Mouse (Mus musculus): ENCODE data around the gene Hip1.
"Not testable (repeated sequence)": the region's sequence is repeated elsewhere in the genome, so short reads cannot be mapped to it uniquely, and the experiment has no call there.

Hip1 gene

GRCm38 (mm10) chr5:135435039-135435438 lies 109.9 kb downstream of the Hip1 start:
- no peak for DNase-seq (ENCODE audit: low spot score)

DNA sequence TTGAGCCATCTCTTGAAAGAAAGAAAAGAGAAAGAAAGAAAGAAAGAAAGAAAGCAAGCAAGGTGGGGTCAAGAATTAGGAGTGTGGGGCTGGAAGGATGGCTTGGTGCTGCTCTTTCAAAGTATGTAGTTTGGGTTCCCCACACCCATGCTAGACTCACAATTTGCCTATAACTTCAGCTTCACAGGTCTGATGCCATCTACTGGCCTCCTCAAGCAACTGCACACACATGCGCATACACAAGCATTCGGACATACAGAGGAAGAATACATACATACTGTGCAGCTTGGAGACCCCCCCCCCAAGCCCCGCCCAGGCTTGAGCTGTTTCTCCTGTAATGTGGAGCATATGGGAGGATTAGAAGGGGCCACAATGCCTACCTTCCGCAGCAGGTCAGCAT lies 111.1 kb downstream of the Hip1 start:
- DNase-seq (ENCODE audit: low spot score), result no peak

DNA sequence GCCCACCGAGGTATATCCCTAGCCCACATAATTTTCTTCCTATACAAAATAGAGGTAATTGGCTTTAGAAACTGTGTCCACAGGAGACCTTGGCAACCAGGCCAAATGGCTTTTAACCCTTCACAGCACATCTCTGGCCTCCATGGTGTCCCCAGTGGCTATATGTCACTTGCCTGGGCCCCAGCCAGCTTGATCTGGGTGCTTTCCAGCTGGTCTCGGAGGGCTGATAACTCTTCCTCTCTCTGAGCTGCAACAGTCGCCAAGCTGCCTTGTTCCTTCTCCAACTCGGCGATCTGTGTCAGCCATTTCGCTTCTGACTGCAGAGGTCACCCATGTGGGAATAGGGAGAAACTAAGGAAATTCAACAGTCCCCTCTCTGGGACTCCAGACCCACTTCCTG lies 113.8 kb downstream of the Hip1 start:
- no peak for DNase-seq (ENCODE audit: low spot score)

DNA sequence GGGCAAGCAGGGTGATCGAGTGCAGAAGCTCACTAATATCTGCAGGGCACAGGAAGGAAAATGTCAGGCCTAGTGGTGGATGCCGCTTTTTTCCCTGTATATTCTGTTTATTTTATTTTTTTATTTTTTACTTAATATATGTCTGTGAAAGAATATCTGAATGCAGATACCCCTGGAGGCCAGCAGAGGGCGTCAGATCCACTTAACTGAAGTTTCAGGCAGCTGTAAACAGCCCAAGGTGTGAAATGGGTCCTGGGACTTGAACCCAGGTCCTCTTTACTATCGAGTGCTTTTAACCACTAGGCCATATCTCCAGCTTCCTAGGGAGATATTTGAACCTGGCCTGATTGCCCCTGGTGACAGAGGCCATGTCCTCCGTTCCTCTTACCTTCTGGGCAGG lies 116.1 kb downstream of the Hip1 start:
- DNase-seq (ENCODE audit: low spot score), result no peak

GRCm38 (mm10) chr5:135410266-135410665 lies 134.7 kb downstream of the Hip1 start:
- no peak for DNase-seq (ENCODE audit: low spot score)

- DNase-seq (ENCODE audit: low spot score), result no peak
These were observed 136.8 kb downstream of the Hip1 start for GRCm38 (mm10) chr5:135408114-135408513.

DNA sequence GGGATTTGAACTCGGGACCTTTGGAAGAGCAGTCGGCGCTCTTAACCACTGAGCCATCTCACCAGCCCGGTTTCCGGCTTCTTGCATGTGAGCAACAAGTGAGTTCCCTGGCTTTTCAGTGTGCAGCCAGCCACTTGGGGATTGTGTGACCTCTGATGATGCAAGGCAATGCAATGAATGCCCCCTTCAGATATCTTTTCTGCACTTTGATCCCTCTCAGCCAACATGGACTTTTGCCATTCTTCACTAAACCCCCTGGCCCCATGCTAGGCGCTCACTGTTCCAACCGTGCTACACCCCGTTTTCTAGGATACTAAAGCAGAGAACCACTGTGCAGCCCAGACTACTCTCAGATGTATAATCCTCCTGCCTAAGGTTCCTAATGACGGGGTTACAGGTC lies 139.5 kb downstream of the Hip1 start:
- no peak for DNase-seq (ENCODE audit: low spot score)

DNA sequence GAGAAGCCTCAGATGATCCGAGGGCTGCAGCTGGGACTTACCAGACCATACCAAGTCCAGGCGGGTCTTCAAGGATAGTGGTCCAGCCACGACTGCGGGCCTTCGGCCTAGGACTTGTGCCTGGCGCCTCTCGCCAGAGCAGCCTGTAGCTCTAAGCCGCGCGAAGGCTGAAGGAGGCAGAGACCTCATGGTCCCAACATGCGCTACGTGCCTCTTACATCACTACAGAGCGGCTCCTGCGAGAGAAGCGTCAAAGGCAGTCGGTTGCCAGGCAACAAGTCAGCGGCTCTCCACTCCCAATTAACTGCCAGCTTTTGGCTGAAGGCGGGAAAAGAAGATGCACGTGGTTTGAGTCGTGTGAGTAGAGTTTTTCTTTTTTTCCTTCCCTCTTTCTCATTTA lies 140.3 kb downstream of the Hip1 start:
- DNase-seq (ENCODE audit: low spot score), result peak; percentile 79

DNA sequence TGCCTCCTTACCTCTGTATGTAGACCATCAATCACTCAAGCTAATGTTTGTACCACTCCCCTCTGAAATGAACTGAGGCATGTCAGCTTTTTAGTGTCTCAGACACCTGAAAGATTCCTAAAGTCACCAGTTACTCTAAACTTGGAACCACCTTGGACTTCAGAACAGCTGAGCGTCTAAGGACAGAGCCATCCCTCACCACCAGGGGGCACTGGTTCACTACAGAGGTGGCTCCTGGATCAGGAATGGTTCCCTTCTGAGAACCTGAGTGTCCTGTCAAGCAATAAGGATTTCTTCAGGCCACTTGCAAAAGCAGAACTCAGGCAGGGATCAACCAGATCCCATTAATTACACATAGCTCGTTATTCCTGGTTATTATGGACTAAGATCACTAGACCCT lies 144.7 kb downstream of the Hip1 start:
- DNase-seq (ENCODE audit: low spot score), result peak; percentile 68

DNA sequence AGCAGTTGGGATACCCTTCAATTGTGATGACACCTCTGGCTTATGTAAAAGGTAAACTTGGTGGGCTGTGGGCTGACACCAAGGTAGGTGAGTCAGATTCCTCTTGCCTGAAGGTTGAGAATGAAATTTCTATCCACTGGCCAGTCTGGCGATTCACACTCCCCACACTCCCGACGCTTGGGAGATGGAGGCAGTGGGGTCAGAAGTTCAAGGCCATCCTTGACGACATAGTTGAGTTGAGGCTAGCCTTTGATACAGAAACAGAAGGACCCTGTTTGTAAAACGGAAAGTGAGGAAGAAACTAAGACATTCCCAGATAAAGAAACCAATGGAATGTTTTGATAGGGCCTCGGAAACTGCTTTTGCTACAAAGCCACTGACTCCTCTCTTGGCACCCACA lies 145.5 kb downstream of the Hip1 start:
- peak; percentile 55 for DNase-seq (ENCODE audit: low spot score)

DNA sequence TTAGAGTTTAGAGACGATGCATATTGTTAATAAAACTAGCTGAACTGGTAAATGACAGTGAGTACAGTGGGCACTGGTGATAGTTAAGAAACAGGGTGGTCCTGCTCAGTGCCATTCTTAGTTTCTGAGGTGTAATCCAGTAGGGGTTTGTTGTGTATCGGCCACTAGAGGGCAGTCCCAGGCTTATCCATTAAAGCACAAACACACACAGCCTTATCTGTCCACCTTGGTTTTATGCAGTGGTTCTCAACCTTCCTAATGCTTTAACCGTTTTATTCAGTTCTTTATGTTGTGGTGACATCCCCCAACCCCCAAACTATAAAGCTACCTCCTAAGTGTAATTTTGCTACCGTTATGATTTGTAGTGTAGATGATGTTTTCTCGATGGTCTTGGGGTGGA lies 149.1 kb downstream of the Hip1 start:
- DNase-seq (ENCODE audit: low spot score), result no peak

DNA sequence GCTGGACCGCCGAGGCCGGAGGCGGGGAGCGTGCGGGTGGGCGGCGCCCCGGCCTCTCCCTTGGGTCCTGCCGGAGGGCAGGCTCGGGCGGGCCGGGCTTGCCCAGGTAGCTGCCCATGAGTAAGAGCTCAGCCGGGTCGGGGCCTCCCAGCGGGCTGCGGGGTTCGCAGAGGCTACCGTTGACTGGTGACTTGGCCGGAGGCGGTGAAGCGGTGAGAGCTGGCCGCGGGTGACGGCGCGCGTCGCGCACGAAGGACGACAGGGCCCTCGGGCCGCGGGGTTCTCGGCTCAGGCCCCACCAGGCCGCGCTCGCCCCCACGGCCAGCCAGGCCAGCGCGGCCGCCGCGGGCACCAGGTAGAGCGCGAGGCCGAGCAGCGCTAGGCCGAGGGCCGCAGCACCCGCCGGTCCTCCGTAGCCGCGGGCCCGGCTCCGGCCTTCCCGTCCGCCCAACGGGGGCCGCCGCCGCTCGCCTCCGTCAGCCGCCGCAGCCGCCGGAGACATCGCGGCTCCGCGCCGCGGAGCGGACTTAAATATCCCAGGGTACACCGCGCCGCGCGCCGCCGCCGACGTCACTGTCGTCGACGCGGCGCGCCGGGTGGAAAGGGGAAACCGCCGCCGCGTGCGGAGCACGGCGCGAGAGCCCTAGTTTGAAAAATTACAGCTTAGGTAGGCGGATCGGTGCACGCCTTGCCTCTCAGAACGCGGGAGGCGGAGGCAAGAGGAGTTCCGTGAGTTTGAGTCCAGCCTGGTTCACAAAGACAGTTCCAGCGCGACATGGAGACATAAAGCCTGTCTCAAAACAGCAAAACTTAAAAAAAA lies 150.7 kb downstream of the Hip1 start, which contains the start of gene Pom121:
Gene Pom121, minus strand, starts transcription at position 543 of the 820 bp plus-strand sequence.
- peak; percentile 87 for DNase-seq (ENCODE audit: low spot score)

DNA sequence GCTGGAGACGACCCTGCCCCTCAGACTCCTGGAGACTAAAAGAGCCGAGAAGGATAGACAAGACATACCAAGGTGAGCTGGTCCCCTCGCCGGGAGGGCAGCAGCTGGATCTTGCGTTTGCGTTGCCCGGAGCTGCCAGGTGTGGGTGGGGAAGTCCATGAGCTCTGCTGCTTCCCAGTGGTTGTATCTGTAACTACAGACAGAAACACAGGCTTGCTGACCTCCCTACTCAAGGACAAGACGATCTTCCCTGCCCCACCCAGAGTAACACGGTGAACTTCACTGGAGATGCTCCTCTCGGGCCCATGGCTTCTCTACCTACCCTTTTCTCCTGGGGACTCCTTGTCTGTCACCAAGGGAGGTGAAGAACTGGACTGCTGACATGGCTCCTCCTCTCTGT lies 161.1 kb downstream of the Hip1 start:
- no peak for DNase-seq (ENCODE audit: low spot score)

DNA sequence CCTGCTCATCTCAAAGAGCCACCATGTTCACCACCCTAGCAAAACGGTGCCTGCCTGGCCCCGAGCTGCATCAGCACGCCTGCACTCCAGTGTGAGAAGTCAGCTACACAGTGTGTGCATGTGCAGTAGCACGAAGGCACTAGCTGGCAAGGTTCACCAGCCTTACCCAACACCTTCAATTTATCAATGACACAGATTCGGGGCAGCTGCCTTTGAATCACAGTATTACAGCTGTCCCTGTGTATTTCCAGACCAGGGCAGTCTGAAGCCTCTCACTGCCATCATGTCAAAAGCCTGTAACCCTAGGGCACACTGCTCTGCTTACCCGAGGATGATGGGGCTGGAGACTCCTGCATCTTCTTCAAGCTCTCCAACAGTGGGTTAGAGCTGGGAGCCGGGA lies 162.2 kb downstream of the Hip1 start:
- no peak for DNase-seq (ENCODE audit: low spot score)

- DNase-seq (ENCODE audit: low spot score), result no peak
These were observed 163.5 kb downstream of the Hip1 start for GRCm38 (mm10) chr5:135381356-135381925.

GRCm38 (mm10) chr5:135380681-135381080 lies 164.2 kb downstream of the Hip1 start:
- no peak for DNase-seq (ENCODE audit: low spot score)

DNA sequence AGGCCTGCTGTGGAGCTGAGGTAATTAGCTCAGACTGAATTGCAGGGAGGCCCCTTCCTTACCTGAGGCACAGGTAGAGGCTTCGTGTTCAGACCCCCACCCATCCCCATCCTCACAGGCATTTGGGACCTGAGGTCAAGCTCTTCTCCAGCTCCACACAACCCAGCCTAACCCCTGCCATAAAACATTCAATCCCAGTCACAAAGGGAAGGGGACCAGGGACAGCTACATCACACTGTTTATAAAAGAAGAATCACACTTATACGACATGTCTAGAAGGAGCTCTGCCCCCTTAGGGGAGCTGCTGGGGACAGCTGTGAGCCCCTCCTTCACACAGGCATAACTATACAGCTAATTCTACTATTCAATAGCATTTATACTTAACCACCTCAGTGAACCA lies 168.6 kb downstream of the Hip1 start:
- DNase-seq (ENCODE audit: low spot score), result no peak

GRCm38 (mm10) chr5:135375167-135375566 lies 169.8 kb downstream of the Hip1 start:
- no peak for DNase-seq (ENCODE audit: low spot score)

- DNase-seq (ENCODE audit: low spot score), result no peak
These were observed 171.3 kb downstream of the Hip1 start for GRCm38 (mm10) chr5:135373601-135374000.

- no peak for DNase-seq (ENCODE audit: low spot score)
These were observed 173.7 kb downstream of the Hip1 start for GRCm38 (mm10) chr5:135371195-135371594.

- DNase-seq (ENCODE audit: low spot score), result peak; percentile 96
These were observed 174.9 kb downstream of the Hip1 start, which contains the start of gene Nsun5 for GRCm38 (mm10) chr5:135369787-135370654. TSS of gene Nsun5 (plus strand) at chr5:135369953.

DNA sequence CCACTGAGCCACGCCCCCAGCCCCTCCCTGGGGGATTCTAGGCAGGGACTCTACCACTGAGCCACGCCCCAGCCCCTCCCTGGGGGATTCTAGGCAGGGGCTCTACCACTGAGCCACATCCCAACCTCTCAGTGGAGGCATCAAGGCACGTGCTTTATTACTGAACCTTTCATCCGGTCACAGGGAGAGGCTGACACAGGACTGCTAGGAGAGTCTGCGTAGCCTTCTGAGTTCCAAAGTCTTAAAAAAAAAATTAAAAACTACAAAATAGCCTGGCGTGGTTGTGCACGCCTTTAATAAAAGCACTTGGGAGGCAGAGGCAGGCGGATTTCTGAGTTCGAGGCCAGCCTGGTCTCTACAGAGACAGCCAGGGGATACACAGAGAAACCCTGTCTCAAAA lies 175.7 kb downstream of the Hip1 start:
- DNase-seq (ENCODE audit: low spot score), result not testable (repeated sequence)

DNA sequence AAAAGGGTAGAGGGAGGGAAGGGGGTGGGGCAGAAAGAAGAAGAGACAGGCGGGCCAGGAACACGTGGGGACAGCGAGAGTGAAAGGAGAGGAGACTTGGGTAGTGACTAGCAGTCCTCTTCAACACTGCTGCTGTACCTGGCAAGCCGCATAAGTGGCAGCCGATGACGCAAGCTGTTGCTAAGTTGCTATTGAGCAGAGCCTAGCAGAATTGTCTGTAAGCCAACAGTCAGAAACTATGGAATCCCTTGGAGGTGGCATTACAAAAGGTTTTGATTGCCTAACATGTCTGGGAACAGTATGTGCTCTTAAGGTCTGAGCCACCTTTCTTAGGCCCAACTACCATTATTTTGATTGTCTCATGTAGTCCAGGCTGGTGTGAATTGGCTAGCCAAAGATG lies 176.6 kb downstream of the Hip1 start:
- DNase-seq (ENCODE audit: low spot score), result no peak

Measured in testis, postnatal 14 days (tissue).